Mouse (Mus musculus) liver, adult 2 months (tissue): ENCODE results near the gene Slc13a2. TPM values are rescaled to one million over a fixed set of nuclear protein-coding genes. Genes with fewer than 3 reads are reported as not detected.

Source experiments
- DNase-seq: peaks from one replicate; pipeline ENCODE4 v3.0.0-alpha.2; 2011; ENCODE audit warnings: low read depth, low spot score; ENCODE audit errors: extremely low read depth
- H3K27ac ChIP-seq: fragments of 200-500 bp; replicated peaks from 2 replicates; pipeline ENCODE4 v1.5.1; 2012; ENCODE audit warnings: low read depth, mild to moderate bottlenecking, control low read depth, inconsistent platforms, low read length; ENCODE audit not compliant: insufficient read depth
- H3K27me3 ChIP-seq: fragments of 200-500 bp; 2 replicates; pipeline ENCODE4 v1.6.1; 2012; ENCODE audit warnings: mild to moderate bottlenecking, moderate library complexity, low read length, inconsistent platforms; ENCODE audit not compliant: control insufficient read depth, insufficient read depth
- H3K36me3 ChIP-seq: fragments of 200-500 bp; 2 replicates; pipeline ENCODE4 v1.6.1; 2012; ENCODE audit warnings: low read length, inconsistent platforms; ENCODE audit not compliant: control insufficient read depth, insufficient read depth
- H3K4me1 ChIP-seq: fragments of 200-500 bp; 2 replicates; pipeline ENCODE4 v1.6.1; 2011; ENCODE audit warnings: low read length; ENCODE audit not compliant: control insufficient read depth, insufficient read depth
- H3K4me3 ChIP-seq: fragments of 200-500 bp; 2 replicates; pipeline ENCODE4 v1.5.1; 2011; ENCODE audit warnings: low read depth, mild to moderate bottlenecking, control low read depth, low read length, moderate library complexity; ENCODE audit not compliant: insufficient read depth
- H3K79me2 ChIP-seq: fragments of 200-500 bp; 2 replicates; pipeline ENCODE4 v1.6.1; 2012; ENCODE audit warnings: inconsistent platforms, mild to moderate bottlenecking, low read length, moderate library complexity; ENCODE audit not compliant: control insufficient read depth, insufficient read depth
- H3K9ac ChIP-seq: fragments of 200-500 bp; 2 replicates; pipeline ENCODE4 v1.6.1; 2012; ENCODE audit warnings: low read depth, mild to moderate bottlenecking, control low read depth, inconsistent platforms, low read length
- CTCF ChIP-seq: fragments of 200-500 bp; IDR thresholded peaks from 2 replicates; pipeline ENCODE4 v1.5.1; 2011; ENCODE audit warnings: low read depth, low read length, control low read depth
- POLR2A ChIP-seq: fragments of 200-500 bp; IDR thresholded peaks from 2 replicates; pipeline ENCODE4 v1.6.1; 2011; ENCODE audit warnings: low read length, control low read depth; ENCODE audit not compliant: insufficient read depth; ENCODE audit errors: extremely low read depth
- WGBS: fragments of 180-500 bp; shearing (Covaris S2); methylation state at CpG from one replicate; pipeline ENCODE4 v1.1.7; 2018; 5-methylcytosine and 5-hydroxymethylcytosine counted together
- polyA plus RNA-seq: library from polyadenylated mRNA; depleted of rRNA; stranded (reverse); fragments of >200 nt; gene quantifications from 2 replicates; pipeline ENCODE4 v1.2.3, GENCODE M21; 2012
- total RNA-seq: library from RNA; depleted of rRNA; stranded (reverse); fragments of >200 nt; gene quantifications from 2 replicates; pipeline ENCODE4 v1.2.3, GENCODE M21; 2014

The Slc13a2 gene
- total and polyA plus RNA-seq, 2 experiments = 0.65 to 4.7 TPM

GRCm38 (mm10) chr11:78363309-78364007 lies 58.6 kb downstream of the Slc13a2 start:
- H3K9ac ChIP-seq = no peak overlapping the region
- no peaks in the 10 kb centered on the region for H3K36me3 ChIP-seq
- no peaks in the 10 kb centered on the region for H3K27me3 ChIP-seq
- TF ChIP-seq CTCF (no peak), POLR2A (no peak)
- no peak for DNase-seq
- no peak overlapping the region for H3K27ac ChIP-seq
- no peak overlapping the region for H3K4me3 ChIP-seq
- WGBS = 84% methylated on average over 13 of the region's 13 CpGs
- H3K4me1 ChIP-seq = no peaks in the 10 kb centered on the region
- H3K79me2 ChIP-seq = no peaks in the 10 kb centered on the region

GRCm38 (mm10) chr11:78360789-78361131 lies 61.3 kb downstream of the Slc13a2 start:
- no peaks in the 10 kb centered on the region for H3K79me2 ChIP-seq

GRCm38 (mm10) chr11:78360125-78360788 lies 61.8 kb downstream of the Slc13a2 start:
- H3K9ac ChIP-seq = no peak overlapping the region
- no peaks in the 10 kb centered on the region for H3K79me2 ChIP-seq
- H3K4me3 ChIP-seq = peak overlapping the region; percentile 4; the same call in 1 of the 2 replicates
- 13% methylated on average over 13 of the region's 13 CpGs for WGBS
- TF ChIP-seq CTCF = peak; percentile 86
- no peak for TF ChIP-seq POLR2A
- peak; percentile 56 for DNase-seq
- no peaks in the 10 kb centered on the region for H3K36me3 ChIP-seq
- H3K4me1 ChIP-seq = no peaks in the 10 kb centered on the region
- no peaks in the 10 kb centered on the region for H3K27me3 ChIP-seq
- H3K27ac ChIP-seq = no peak overlapping the region

More at GRCm38 (mm10) chr11:78360789-78361131, 61.3 kb downstream of the Slc13a2 start:
- WGBS = 71% methylated on average over 2 of the region's 2 CpGs
- Histone ChIP-seq H3K36me3 (no peaks in the 10 kb centered on the region), H3K27me3 (no peaks in the 10 kb centered on the region), H3K27ac (no peak overlapping the region), H3K9ac (no peak overlapping the region), H3K4me3 (no peak overlapping the region), H3K4me1 (no peaks in the 10 kb centered on the region)
- no peak for DNase-seq
- TF ChIP-seq CTCF = no peak

- Histone ChIP-seq H3K27ac (no peak overlapping the region), H3K4me3 (no peak overlapping the region), H3K36me3 (no peaks in the 10 kb centered on the region), H3K4me1 (no peaks in the 10 kb centered on the region), H3K27me3 (no peaks in the 10 kb centered on the region), H3K9ac (no peak overlapping the region), H3K79me2 (no peaks in the 10 kb centered on the region)
- WGBS = 29% methylated on average over 22 of the region's 22 CpGs
- TF ChIP-seq POLR2A = no peak
- TF ChIP-seq CTCF = peak; percentile 81
- peak; percentile 20 for DNase-seq
Observed at GRCm38 (mm10) chr11:78358330-78359007, 63.5 kb downstream of the Slc13a2 start.

- no peaks in the 10 kb centered on the region for H3K36me3 ChIP-seq
- H3K27ac ChIP-seq = no peak overlapping the region
- H3K79me2 ChIP-seq = no peaks in the 10 kb centered on the region
- DNase-seq = peak; percentile 72
- no peak overlapping the region for H3K4me3 ChIP-seq
- H3K4me1 ChIP-seq = no peaks in the 10 kb centered on the region
- no peak overlapping the region for H3K9ac ChIP-seq
- no peaks in the 10 kb centered on the region for H3K27me3 ChIP-seq
- WGBS = 32% methylated on average over 4 of the region's 4 CpGs
- TF ChIP-seq CTCF (peak; percentile 90), POLR2A (no peak)
Observed at GRCm38 (mm10) chr11:78355471-78356238, 66.4 kb downstream of the Slc13a2 start.
